Mouse (Mus musculus) ovary, adult 18-20 months (tissue): Measurements from ENCODE around the gene Selp.

Experiments used
- DNase-seq: peaks from one replicate; pipeline ENCODE4 v3.0.0; 2022; ENCODE audit warnings: low spot score, mixed read lengths

Selp gene

DNA sequence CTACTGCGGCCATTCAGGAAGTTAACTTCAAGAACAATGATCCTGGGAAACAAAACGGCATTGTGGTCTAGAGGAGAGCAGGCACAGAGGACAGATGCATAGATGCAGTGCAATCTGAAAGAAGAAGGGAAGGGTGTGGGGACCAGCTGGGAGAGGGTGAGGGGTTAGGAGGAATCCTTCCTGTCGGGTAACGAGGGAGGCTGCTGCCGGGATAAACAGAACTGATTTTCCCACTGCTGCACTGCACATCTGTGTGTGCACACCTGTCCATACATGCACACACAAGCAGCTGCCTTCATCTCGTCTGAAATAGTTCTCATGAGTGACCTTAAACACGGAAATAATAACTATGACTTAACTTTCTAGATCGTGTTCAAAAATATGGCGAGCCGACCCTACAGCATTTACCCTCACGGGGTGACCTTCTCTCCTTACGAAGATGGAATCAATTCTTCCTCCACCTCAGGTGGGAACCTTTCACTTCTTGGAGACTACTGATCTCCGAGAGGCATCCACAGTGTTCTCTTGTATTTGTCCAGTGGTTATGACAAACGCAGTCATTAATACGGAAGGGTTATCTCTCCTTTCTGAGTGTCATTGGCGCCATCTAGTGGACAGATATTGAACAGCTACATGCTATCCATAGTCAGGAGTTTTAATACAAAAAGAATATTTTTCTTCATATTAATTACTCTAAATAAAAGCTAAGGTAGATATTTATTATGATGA is 69.2 kb downstream of the Selp start:
- no peak for DNase-seq

DNA sequence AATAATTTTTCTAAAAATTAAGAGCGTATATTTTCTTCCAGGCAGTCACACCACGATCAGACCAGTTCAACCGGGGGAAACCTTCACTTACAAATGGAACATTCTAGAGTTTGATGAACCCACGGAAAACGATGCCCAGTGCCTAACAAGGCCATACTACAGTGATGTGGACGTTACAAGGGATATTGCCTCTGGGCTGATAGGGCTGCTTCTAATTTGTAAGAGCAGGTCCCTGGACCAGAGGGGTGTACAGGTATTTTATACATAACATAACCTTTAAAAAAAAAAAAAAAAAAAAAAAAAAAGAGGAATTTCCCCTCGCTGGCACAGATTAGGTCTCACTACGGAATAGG is 69.8 kb downstream of the Selp start:
- no peak for DNase-seq

DNA sequence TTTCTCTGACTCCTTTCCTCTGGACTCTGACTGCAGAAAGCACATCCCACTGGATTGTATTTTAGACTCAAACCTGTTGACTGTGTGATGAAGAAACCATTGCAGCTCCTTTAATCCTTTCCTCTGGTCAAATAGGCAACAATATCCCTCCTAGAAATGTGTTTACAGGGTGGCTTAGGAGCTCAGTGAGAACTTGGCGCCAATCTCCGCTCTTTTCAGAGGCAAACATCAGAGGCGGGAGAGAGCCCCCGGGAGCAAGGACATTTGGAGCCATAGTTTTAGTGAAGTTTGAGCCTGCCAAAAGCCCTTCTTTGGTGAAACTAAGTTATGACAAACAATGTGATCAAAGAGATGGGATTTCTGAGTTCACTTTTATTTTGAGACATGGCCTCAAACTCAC is 70.3 kb downstream of the Selp start:
- DNase-seq = peak; percentile 10

DNA sequence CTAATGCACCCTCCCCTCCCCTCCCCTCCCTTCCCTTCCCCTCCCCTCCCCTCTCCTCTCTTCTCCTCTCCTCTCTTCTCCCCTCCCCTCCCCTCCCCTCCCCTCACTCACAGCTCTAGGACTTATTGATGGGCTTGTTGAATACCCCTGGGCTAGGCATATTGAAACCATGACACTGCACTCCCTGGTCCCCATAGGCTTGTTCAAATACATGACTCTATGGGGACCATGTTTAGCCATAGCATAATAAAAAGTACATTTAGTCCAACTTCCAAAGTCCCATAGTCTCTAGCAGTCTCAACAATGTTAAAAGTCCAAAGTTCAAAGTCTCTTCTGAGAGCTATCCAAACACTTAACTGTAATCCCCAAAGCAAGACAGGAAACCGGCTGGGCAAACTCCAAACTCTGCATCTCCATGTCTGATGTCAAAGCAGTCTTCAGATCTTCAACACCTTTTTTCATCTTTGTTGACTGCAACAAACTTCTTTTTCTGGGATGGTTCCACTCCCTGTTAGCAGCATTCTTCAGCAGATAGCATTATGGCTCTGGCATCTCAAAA is 72.0 kb downstream of the Selp start:
- no peak for DNase-seq

DNA sequence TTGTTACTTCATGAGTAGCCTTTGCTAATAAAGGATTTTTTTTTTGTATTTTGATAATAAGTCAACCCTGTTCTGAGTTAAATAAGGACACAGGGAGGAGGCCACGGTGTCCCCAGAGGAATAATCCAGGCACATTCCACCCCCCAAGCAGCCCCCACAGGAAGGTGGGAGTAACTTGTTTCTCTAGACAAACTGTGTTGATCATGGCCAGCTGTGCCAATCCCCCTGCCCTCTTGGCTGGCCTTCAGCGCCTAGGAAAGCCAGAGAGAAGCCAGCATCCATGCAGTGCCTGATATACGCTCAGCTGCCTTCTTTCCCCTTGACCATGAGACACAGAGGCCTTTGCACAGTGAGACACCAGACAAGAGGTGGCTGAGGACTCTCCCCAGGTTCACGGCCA is 84.5 kb downstream of the Selp start:
- peak; percentile 69 for DNase-seq
